Mouse (Mus musculus) WW6 (cell line): ENCODE measurements around the gene Cd86.

Source experiments
- DNase-seq: peaks from one replicate; pipeline ENCODE4 v3.0.0-alpha.2; 2013; ENCODE audit warnings: low read depth, low spot score

The Cd86 gene

GRCm38 (mm10) chr16:36655910-36656309 lies 10.0 kb downstream of the Cd86 start:
- no peak for DNase-seq

GRCm38 (mm10) chr16:36655199-36655598 lies 10.7 kb downstream of the Cd86 start:
- no peak for DNase-seq

GRCm38 (mm10) chr16:36651174-36651766 lies 14.6 kb downstream of the Cd86 start:
- no peak for DNase-seq

- DNase-seq, result no peak
Observed at GRCm38 (mm10) chr16:36650511-36650910, 15.4 kb downstream of the Cd86 start.

GRCm38 (mm10) chr16:36649304-36649703 lies 16.6 kb downstream of the Cd86 start:
- DNase-seq, result no peak

GRCm38 (mm10) chr16:36645124-36645523 lies 20.8 kb downstream of the Cd86 start:
- DNase-seq, result no peak

GRCm38 (mm10) chr16:36642696-36643046 lies 23.2 kb downstream of the Cd86 start:
- no peak for DNase-seq

GRCm38 (mm10) chr16:36641830-36642695 lies 23.8 kb downstream of the Cd86 start:
- DNase-seq, result no peak

GRCm38 (mm10) chr16:36640993-36641392 lies 24.9 kb downstream of the Cd86 start:
- no peak for DNase-seq

- DNase-seq, result no peak
Observed at GRCm38 (mm10) chr16:36639812-36640504, 25.9 kb downstream of the Cd86 start.

- no peak for DNase-seq
Observed at GRCm38 (mm10) chr16:36636800-36637199, 29.1 kb downstream of the Cd86 start.

GRCm38 (mm10) chr16:36634971-36635710 lies 30.7 kb downstream of the Cd86 start:
- DNase-seq, result peak; percentile 40

- DNase-seq, result no peak
Observed at GRCm38 (mm10) chr16:36634421-36634820, 31.5 kb downstream of the Cd86 start.

- DNase-seq, result no peak
Observed at GRCm38 (mm10) chr16:36632229-36632628, 33.7 kb downstream of the Cd86 start.

- DNase-seq, result no peak
Observed at GRCm38 (mm10) chr16:36631607-36632006, 34.3 kb downstream of the Cd86 start.

- no peak for DNase-seq
Observed at GRCm38 (mm10) chr16:36627740-36628139, 38.1 kb downstream of the Cd86 start.

- DNase-seq, result no peak
Observed at GRCm38 (mm10) chr16:36626567-36627197, 39.2 kb downstream of the Cd86 start.

GRCm38 (mm10) chr16:36625909-36626308 lies 40.0 kb downstream of the Cd86 start:
- DNase-seq, result no peak

GRCm38 (mm10) chr16:36622320-36622719 lies 43.6 kb downstream of the Cd86 start:
- DNase-seq, result no peak

- no peak for DNase-seq
Observed at GRCm38 (mm10) chr16:36621108-36621507, 44.8 kb downstream of the Cd86 start.

GRCm38 (mm10) chr16:36613701-36614100 lies 52.2 kb downstream of the Cd86 start:
- no peak for DNase-seq
